Mouse (Mus musculus): ENCODE measurements around the gene Megf11.

GRCm38 (mm10) chr9:64636961-64637360, 251.5 kb downstream of the Megf11 start:
- TF ChIP-seq CTCF (IDR thresholded peaks at IDR 0.05) (no peak), EP300 (IDR thresholded peaks at IDR 0.05) (no peak)
